Mouse (Mus musculus) adrenal gland, adult 18-20 months (tissue): ENCODE measurements at regions not wholly inside any gene's neighbourhood (a gene's known extent, or its start where the extent isn't known, plus 50 kb on each side); places are given as distances from the start of the nearest gene placed in this dataset.

Experiments used
- DNase-seq, 2 experiments: peaks; one replicate each; pipeline ENCODE4 v3.0.0; 2021 to 2022; ENCODE audit warnings: low spot score in 2 of 2

- no peak for DNase-seq
Observed at GRCm38 (mm10) chr11:84760622-84761196, 58.6 kb downstream of the Mrm1 start.

DNA sequence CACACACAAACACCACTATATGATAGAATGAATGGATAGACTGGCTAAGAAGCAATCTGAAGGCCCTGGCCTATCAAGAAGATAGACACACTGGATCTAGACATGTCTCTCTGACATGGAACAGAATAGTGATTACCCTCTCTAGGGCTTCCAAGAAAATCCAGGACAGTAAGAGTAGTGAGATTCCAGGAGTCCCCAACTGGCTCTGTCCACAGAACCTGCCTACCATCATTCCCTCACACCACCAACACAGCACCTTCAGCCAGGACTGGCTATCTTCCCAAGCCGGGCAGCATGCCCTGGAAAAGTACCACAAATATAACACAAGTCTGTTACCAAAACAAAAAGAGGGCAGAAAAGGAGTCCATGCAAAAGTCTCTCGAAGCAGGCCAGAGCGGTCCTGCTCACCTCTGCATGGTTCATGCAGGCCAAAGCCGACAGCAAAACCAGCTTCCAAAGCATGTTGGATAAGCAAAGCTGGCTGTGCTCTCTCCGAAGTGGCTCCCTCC is 59.8 kb downstream of the Mrm1 start:
- peak; percentile 12 to 26 for DNase-seq

DNA sequence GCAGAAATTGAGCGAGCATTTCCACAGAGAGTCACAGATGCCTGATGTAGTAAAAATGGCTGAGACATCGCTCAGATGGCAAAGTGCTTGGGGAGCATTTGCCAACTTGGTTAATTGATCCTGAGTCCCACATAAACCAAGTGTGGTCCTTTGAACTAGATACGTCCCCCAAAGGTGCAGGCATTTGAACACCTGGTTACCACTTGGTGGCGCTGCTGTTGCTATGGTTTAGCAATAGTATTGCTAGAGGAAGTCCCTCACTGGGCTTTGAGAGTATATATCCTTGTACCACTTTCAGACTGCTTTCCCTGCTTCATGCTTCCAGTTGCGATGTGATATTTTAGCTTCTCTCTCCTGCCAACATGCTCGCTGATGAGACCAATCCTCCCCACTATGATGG is 67.3 kb downstream of the Mrm1 start:
- no peak for DNase-seq

GRCm38 (mm10) chr11:84749490-84750349 is 69.6 kb downstream of the Mrm1 start:
- no peak for DNase-seq

DNA sequence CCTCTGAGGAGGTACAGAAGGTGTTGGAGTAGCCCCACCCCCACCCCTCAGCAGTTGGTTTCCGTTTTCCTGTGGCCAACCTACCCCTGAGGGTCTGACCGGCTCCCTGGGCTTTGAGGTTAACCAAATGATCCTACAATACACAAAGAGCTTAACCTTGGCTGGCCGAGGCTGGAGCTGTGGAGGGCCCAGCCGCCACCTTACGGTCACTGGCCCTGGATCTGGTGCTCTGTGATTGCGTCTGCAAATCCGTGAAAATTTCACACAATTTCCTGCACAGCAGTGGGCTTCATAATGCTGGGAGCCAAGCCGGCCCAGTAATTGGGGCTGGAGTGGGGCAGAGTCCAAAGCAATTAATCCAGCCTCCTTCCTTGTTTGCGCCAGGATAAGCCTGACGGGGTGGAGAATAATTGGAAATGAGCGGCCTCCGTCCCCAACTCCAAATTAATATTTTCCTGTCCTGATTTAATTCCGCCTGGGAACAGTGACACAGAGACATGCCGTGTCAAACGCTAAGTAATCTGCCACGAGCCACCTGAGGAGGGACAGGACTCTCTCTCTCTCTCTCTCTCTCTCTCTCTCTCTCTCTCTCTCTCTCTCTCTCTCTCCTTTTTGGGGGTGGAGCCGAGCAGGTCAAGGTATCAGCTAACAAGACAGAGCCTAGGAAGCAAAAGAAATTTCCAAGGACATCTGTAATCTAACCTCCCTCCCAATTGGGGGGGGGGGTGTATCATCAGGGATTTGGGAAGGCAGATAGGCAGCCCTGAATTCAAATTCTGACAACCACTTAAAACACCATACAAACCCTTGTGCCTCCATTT is 80.3 kb downstream of the Mrm1 start:
- DNase-seq: no peak

GRCm38 (mm10) chr11:84738128-84738527 is 81.2 kb downstream of the Mrm1 start:
- DNase-seq: no peak

- DNase-seq: no peak
Observed at GRCm38 (mm10) chr11:84731890-84732289, 87.4 kb downstream of the Mrm1 start.

- no peak for DNase-seq
Observed at GRCm38 (mm10) chr11:84730218-84730617, 89.1 kb downstream of the Mrm1 start.

DNA sequence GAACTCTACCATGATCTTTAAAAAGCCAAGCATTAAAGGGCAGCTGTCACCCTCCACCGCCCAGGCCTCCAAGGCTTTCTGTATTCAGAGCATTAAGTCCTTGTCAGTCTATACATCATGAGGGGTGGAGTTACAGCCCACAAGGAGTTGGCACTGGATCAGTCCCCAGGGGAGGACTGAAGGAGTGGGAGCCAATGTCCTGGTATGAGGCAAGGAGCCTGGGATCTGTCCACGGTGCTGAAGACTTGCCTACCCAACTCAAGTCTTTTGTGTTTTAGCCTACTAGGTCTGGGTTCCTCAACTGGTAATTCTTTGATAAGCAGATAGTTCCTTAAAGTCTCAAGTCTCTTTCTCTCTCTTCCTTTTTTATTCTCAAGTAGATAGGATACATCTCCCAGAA is 90.1 kb downstream of the Mrm1 start:
- DNase-seq: peak; percentile 12 to 28

GRCm38 (mm10) chr11:84725936-84726613 is 93.2 kb downstream of the Mrm1 start:
- no peak for DNase-seq

- DNase-seq: no peak
Observed at GRCm38 (mm10) chr11:84725177-84725792, 94.0 kb downstream of the Mrm1 start.

DNA sequence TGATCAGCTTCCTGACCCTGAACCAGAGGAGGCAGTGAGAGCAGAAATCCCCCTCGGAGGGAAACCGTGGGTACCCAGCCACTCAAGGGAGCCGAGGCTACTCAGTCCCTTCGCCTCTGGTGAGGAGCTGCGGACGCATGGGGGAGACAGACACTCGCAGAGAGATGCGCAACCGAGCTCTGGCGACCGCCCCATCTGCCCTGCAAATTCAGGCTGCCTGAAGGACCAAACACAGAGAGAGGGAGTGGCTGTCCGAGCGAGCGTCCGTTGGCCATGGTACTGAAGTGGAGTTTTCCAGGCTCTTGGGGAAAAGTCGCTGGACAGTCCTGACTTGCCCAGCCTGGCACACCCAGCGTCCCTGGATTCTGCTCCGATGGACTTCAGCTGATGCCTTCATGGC is 95.2 kb downstream of the Mrm1 start:
- peak in 1 of 2 experiments; percentile 2 for DNase-seq

GRCm38 (mm10) chr11:84722658-84723201 is 96.6 kb downstream of the Mrm1 start:
- no peak for DNase-seq

DNA sequence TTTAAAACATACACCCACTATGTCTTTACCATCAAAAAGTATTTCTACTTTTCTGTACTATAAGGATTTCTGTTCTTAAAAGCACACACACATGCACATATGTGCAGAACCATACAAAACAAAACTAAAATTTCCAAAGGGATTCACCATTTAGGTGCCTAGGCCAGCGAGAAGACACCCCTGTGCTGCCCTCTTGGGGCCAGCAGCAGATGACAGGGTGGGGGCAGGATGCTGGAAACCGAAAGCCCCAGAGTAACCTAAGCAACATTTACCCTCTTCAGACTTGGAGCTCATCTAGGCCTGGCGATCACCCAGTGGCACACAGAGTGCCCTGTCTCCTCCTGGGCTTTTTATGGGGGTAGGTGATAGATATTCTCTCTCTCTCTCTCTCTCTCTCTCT is 97.3 kb downstream of the Mrm1 start:
- no peak for DNase-seq

DNA sequence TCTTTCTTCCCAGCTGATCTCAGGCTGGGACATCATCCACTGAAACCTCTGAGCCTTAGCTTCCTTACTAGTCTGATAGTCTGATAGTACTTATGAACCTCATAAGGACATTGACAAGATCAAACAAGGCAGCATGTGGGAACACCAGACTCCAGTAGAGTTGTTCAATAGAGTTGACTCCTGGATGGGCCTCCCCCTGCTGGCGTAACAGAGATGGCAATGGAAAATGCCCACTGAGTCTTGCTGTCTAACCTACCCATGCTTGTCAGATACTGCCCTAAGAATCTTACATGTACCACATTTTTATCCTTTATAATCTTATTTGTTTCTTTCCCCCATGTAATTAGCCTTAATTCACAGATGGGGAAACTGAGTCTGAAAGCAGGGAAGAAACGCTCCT is 98.2 kb downstream of the Mrm1 start:
- DNase-seq: no peak

DNA sequence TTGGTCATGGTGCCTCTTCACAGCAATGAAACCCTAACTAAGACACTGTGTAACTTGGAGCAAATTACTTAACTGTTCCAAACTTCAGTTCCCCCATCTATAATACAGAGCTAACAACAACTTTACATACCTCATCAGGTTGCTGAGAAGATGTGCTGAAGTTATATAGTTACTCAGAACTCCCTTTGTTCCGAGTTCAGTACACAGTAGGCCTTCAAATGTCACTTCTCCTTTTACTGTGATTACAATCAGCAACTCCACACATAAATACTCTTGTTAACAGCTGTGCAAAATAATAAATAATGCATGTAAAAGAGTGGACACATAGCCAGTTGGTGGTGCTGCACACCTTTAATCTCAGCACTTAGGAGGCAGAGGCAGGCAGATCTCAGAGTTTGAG is 99.5 kb downstream of the Mrm1 start:
- no peak for DNase-seq

DNA sequence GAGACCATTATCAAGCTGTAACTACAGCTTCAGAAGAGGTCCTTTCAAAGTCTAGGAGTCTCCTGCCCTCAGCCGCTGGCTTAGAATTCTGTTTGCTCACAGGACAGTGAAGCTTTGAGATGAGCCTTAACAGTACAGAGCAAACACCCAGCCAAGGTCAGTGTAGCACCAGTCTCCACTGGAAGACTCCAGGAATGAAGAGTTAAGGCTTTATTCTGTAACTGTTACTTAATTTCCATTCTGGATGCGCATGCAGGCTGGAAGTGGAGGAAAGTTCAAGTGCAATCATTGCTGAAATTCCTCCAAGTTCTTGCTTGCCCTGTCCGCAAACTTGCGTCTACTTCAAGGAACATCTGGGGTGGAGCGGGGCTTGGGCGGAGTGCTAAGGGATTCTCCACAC is 106.6 kb downstream of the Mrm1 start:
- DNase-seq: no peak

DNA sequence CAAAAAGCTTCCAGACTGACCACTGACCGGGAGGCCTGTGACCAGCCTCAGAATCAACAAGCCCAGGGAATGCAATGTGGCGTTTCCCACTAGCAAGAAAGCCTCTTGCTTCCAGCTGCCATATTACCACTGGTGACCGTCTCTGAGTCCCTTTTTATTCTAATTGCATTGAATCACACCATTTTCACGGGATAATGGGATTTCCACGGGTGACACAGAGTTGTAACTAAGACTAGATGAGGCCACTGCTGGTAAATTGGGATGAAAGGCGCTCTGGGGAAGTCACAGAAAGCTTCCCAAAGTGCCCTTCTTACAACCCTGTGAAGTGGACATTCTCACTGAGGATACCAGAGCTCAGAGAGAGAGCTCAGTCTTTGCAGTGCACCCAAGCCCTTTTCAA is 107.4 kb downstream of the Mrm1 start:
- no peak for DNase-seq

DNA sequence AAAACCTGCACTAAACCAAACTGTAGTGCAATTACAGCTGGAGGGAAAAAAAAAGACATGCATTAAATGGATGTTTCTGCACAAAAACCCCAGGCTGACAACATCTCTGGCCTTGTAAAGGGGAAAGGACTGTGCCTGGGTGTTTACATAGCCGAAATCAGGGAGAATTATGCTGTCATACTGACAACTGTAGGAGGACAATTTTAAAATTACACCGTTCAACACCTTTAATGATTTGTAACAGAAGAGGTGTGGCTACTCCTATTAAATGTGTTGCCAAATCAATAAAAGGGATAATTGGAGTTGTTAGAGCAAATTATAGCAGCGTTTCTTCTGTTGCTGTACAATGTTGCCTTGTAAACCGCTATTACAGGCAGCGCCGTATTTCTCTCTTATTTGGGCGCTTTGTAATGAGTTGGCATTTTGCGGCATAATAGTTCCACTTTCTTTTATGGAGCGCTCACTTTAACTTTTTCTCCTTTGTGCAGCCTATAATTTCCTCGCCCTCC is 111.0 kb downstream of the Mrm1 start:
- no peak for DNase-seq

- DNase-seq: no peak
Observed at GRCm38 (mm10) chr11:84707772-84708171, 111.5 kb downstream of the Mrm1 start.
